Mouse (Mus musculus) liver, adult 2 months (tissue): ENCODE data around the gene Dennd4a. TPM values are rescaled to one million over a fixed set of nuclear protein-coding genes. Genes with fewer than 3 reads are reported as not detected.

Experiments
- DNase-seq: peaks from one replicate; pipeline ENCODE4 v3.0.0-alpha.2; 2011; ENCODE audit warnings: low read depth, low spot score; ENCODE audit errors: extremely low read depth
- H3K27ac ChIP-seq: fragments of 200-500 bp; replicated peaks from 2 replicates; pipeline ENCODE4 v1.5.1; 2012; ENCODE audit warnings: low read depth, mild to moderate bottlenecking, control low read depth, inconsistent platforms, low read length; ENCODE audit not compliant: insufficient read depth
- H3K27me3 ChIP-seq: fragments of 200-500 bp; 2 replicates; pipeline ENCODE4 v1.6.1; 2012; ENCODE audit warnings: mild to moderate bottlenecking, moderate library complexity, low read length, inconsistent platforms; ENCODE audit not compliant: control insufficient read depth, insufficient read depth
- H3K36me3 ChIP-seq: fragments of 200-500 bp; 2 replicates; pipeline ENCODE4 v1.6.1; 2012; ENCODE audit warnings: low read length, inconsistent platforms; ENCODE audit not compliant: control insufficient read depth, insufficient read depth
- H3K4me1 ChIP-seq: fragments of 200-500 bp; 2 replicates; pipeline ENCODE4 v1.6.1; 2011; ENCODE audit warnings: low read length; ENCODE audit not compliant: control insufficient read depth, insufficient read depth
- H3K4me3 ChIP-seq: fragments of 200-500 bp; 2 replicates; pipeline ENCODE4 v1.5.1; 2011; ENCODE audit warnings: low read depth, mild to moderate bottlenecking, control low read depth, low read length, moderate library complexity; ENCODE audit not compliant: insufficient read depth
- H3K79me2 ChIP-seq: fragments of 200-500 bp; 2 replicates; pipeline ENCODE4 v1.6.1; 2012; ENCODE audit warnings: inconsistent platforms, mild to moderate bottlenecking, low read length, moderate library complexity; ENCODE audit not compliant: control insufficient read depth, insufficient read depth
- H3K9ac ChIP-seq: fragments of 200-500 bp; 2 replicates; pipeline ENCODE4 v1.6.1; 2012; ENCODE audit warnings: low read depth, mild to moderate bottlenecking, control low read depth, inconsistent platforms, low read length
- CTCF ChIP-seq: fragments of 200-500 bp; IDR thresholded peaks from 2 replicates; pipeline ENCODE4 v1.5.1; 2011; ENCODE audit warnings: low read depth, low read length, control low read depth
- POLR2A ChIP-seq: fragments of 200-500 bp; IDR thresholded peaks from 2 replicates; pipeline ENCODE4 v1.6.1; 2011; ENCODE audit warnings: low read length, control low read depth; ENCODE audit not compliant: insufficient read depth; ENCODE audit errors: extremely low read depth
- WGBS: fragments of 180-500 bp; shearing (Covaris S2); methylation state at CpG from one replicate; pipeline ENCODE4 v1.1.7; 2018; 5-methylcytosine and 5-hydroxymethylcytosine counted together
- polyA plus RNA-seq: library from polyadenylated mRNA; depleted of rRNA; stranded (reverse); fragments of >200 nt; gene quantifications from 2 replicates; pipeline ENCODE4 v1.2.3, GENCODE M21; 2012
- total RNA-seq: library from RNA; depleted of rRNA; stranded (reverse); fragments of >200 nt; gene quantifications from 2 replicates; pipeline ENCODE4 v1.2.3, GENCODE M21; 2014

Gene Dennd4a
- total and polyA plus RNA-seq, 2 experiments, result 8.0 to 17.1 TPM

DNA sequence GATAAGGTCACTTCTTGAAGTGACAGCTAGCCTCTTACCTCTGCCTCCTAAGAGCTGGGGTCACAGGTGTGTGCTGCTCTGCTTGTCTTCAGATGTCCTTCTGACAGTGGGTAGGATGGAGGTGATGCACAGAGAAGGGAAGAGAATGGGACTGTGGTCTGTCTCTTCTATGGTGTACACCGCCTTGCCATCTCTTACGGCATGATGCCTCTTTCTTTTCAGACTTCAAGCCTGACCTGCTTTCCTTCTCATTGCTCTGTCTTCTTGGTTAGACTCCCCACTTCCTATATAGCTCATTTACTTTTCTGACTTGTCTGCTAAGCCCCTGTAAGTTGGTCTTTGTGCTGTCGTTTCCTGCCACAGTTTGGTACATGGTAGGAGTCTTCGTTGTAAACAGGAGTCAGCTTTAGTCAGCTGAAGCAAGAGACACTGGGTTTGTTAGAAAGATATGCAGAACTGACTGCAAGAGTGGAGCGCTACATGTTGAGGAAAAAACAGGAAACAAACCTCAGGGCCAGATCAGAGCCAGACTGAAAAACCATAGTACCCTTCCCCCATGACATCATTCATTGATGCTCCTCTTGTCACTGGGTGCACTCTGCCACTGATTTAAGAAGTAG, 13.4 kb downstream of the Dennd4a start:
- DNase-seq, result no peak
- no peaks in the 10 kb centered on the region for H3K36me3 ChIP-seq
- H3K4me1 ChIP-seq, result peaks cover 5% of the 10 kb centered on the region
- TF ChIP-seq CTCF, result no peak
- no peak for TF ChIP-seq POLR2A
- no peak overlapping the region for H3K27ac ChIP-seq
- no peak overlapping the region for H3K9ac ChIP-seq
- peaks cover 20% of the 10 kb centered on the region for H3K79me2 ChIP-seq
- no peaks in the 10 kb centered on the region for H3K27me3 ChIP-seq
- 79% methylated on average over 5 of the region's 5 CpGs for WGBS
- H3K4me3 ChIP-seq, result no peak overlapping the region

DNA sequence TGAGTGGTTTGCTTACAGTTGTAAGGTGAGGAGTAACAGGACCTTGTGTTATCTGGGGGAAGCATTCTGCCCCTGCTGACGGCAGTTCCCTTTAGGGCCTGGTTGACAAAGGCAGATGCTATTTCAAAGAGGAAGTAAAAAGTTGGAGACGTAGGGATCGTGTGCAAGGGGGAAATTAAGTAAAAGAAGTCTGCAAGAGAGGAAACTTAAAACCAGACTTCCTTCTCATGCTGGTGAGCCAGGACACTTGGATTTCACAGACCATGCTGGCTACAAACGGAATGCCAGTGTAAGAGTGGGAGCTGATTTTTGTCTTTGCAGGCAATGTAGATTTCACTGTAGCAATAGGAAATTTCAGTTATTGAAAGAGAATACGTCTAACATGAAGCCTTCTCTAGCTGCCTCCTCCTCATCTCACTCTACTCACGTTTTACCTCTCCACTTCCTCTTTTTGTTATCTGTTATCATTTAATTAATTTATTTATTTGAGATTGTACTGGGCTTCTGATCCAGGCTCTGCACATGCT, 19.0 kb downstream of the Dennd4a start:
- DNase-seq, result peak; percentile 31
- Histone ChIP-seq H3K79me2 (peaks cover 6% of the 10 kb centered on the region; the same call in 1 of the 2 replicates), H3K9ac (no peak overlapping the region), H3K27ac (no peak overlapping the region), H3K4me1 (peaks cover 3% of the 10 kb centered on the region), H3K27me3 (no peaks in the 10 kb centered on the region), H3K36me3 (no peaks in the 10 kb centered on the region; the same call in 1 of the 2 replicates), H3K4me3 (no peak overlapping the region)
- 75% methylated on average over 6 of the region's 6 CpGs for whole genome bisulfite sequencing
- TF ChIP-seq CTCF, result no peak
- TF ChIP-seq POLR2A, result no peak

- no peak overlapping the region for H3K9ac ChIP-seq
These were observed 19.5 kb downstream of the Dennd4a start for GRCm38 (mm10) chr9:64830641-64831040.

GRCm38 (mm10) chr9:64831760-64832159, 20.6 kb downstream of the Dennd4a start:
- no peak overlapping the region for H3K9ac ChIP-seq
- no peak overlapping the region for H3K27ac ChIP-seq
- peaks cover 3% of the 10 kb centered on the region; the same call in 1 of the 2 replicates for H3K79me2 ChIP-seq
- H3K4me1 ChIP-seq, result no peaks in the 10 kb centered on the region; the same call in 1 of the 2 replicates
- no peaks in the 10 kb centered on the region for H3K27me3 ChIP-seq
- TF ChIP-seq POLR2A (no peak), CTCF (no peak)
- H3K36me3 ChIP-seq, result peaks cover 8% of the 10 kb centered on the region
- no peak overlapping the region for H3K4me3 ChIP-seq
- no peak for DNase-seq
- WGBS, result 74% methylated on average over 2 of the region's 2 CpGs

More at GRCm38 (mm10) chr9:64830641-64831040, 19.5 kb downstream of the Dennd4a start:
- H3K27me3 ChIP-seq, result no peaks in the 10 kb centered on the region
- WGBS, result 74% methylated on average over 7 of the region's 7 CpGs
- peaks cover 4% of the 10 kb centered on the region; the same call in 1 of the 2 replicates for H3K79me2 ChIP-seq
- TF ChIP-seq CTCF, result no peak
- no peak for TF ChIP-seq POLR2A
- H3K36me3 ChIP-seq, result peaks cover 1% of the 10 kb centered on the region
- no peak overlapping the region for H3K27ac ChIP-seq
- H3K4me3 ChIP-seq, result no peak overlapping the region
- DNase-seq, result no peak
- H3K4me1 ChIP-seq, result no peaks in the 10 kb centered on the region; the same call in 1 of the 2 replicates

GRCm38 (mm10) chr9:64834418-64834817, 23.3 kb downstream of the Dennd4a start:
- no peaks in the 10 kb centered on the region for H3K27me3 ChIP-seq
- no peak overlapping the region for H3K9ac ChIP-seq
- DNase-seq, result no peak
- 96% methylated on average over 3 of the region's 3 CpGs for WGBS
- no peak overlapping the region for H3K4me3 ChIP-seq
- H3K27ac ChIP-seq, result no peak overlapping the region
- H3K36me3 ChIP-seq, result peaks cover 12% of the 10 kb centered on the region
- TF ChIP-seq CTCF, result no peak
- TF ChIP-seq POLR2A, result no peak
- H3K4me1 ChIP-seq, result no peaks in the 10 kb centered on the region; the same call in 1 of the 2 replicates
- peaks cover 3% of the 10 kb centered on the region; the same call in 1 of the 2 replicates for H3K79me2 ChIP-seq

DNA sequence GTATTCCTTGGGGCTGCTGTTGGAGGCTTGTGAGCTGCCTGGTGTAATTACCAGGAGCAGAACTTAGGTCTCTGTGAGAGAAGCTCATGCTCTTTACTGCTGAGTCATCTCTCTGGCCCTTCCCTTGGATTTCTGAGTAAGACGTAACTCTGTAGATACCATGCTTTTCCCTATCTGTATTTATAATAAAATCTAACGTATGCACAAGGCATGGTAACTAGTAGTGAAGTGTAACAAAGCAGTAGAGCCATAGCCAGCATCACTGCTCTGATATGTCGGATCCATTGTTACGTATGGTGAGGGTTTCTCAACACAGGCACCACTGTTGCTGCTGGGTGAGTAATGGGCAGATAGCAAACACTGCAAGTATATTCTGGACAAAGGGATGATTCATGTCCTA, 34.2 kb downstream of the Dennd4a start:
- Histone ChIP-seq H3K27ac (no peak overlapping the region), H3K27me3 (no peaks in the 10 kb centered on the region), H3K79me2 (no peaks in the 10 kb centered on the region), H3K4me1 (no peaks in the 10 kb centered on the region), H3K9ac (no peak overlapping the region), H3K36me3 (peaks cover 17% of the 10 kb centered on the region; the same call in 1 of the 2 replicates), H3K4me3 (no peak overlapping the region)
- WGBS, result 95% methylated on average over 4 of the region's 4 CpGs
- no peak for TF ChIP-seq CTCF
- TF ChIP-seq POLR2A, result no peak
- DNase-seq, result no peak
